Mouse (Mus musculus) lung, postnatal 14 days (tissue): ENCODE measurements around the gene Fut2.

Source experiments
- DNase-seq: peaks from one replicate; pipeline ENCODE4 v3.0.0; 2021

The Fut2 gene

GRCm38 (mm10) chr7:45666161-45666560, at the start of gene Fut2:
Fut2 (minus strand) TSS chr7:45666394.
- DNase-seq = no peak

- DNase-seq = peak; percentile 98
These were observed 49.0 kb upstream of the Fut2 start, which contains the start of gene Rpl18 for GRCm38 (mm10) chr7:45715090-45715708. Rpl18 (plus strand) TSS chr7:45715457.

DNA sequence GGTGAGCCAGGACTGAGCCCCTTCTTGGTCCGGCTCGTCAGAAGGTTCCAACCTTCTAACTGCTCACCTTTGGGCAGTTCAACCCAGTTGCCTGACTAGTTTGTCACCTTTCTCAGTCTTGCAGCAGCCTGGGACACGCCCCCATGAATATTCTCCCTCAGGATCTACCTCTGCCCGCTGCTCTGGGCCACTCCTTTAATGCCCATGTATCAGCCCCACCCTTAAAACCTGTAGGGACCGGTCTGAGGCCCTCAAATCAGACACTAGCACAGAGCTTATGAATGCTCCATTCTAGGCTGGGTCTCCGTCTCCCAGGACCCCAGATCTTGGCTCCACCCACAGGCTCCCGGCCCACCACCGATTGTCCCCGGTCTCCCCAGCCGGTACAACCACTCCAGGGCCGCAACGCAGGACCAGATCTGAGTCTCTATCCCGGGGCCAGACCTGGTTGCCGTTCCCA, 48.5 kb upstream of the Fut2 start:
- DNase-seq = no peak

DNA sequence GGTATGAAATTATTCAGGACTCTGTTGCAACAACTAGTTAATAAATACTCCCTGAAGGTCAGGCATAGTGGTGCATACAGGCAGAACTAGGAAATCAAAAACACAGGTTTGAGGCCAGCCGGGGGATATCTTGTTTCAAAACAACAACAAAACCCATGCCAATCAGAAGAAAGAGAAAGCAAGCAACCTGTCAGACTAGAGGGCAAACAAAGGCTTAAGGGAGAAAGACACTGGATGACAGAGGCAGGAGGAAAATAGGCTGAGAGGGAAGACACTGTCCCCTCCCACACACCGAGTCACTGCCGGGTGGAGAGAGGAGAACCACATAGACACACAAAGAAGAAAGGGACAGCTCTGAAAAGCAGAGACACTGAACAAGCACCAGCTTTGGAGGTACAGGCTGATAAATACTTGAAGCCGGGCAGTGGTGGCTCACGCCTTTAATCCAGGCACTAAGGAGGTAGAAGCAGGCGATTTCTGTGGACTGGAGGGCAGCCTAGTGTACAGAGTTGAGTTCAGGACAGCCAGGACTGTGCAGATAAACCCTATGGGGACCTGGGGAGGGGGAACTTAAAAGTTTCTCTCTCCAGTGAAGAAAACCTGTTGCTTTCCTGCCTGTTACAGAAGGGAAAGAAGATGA, 47.8 kb upstream of the Fut2 start:
- DNase-seq = no peak

- no peak for DNase-seq
These were observed 47.2 kb upstream of the Fut2 start for GRCm38 (mm10) chr7:45713396-45713795.

DNA sequence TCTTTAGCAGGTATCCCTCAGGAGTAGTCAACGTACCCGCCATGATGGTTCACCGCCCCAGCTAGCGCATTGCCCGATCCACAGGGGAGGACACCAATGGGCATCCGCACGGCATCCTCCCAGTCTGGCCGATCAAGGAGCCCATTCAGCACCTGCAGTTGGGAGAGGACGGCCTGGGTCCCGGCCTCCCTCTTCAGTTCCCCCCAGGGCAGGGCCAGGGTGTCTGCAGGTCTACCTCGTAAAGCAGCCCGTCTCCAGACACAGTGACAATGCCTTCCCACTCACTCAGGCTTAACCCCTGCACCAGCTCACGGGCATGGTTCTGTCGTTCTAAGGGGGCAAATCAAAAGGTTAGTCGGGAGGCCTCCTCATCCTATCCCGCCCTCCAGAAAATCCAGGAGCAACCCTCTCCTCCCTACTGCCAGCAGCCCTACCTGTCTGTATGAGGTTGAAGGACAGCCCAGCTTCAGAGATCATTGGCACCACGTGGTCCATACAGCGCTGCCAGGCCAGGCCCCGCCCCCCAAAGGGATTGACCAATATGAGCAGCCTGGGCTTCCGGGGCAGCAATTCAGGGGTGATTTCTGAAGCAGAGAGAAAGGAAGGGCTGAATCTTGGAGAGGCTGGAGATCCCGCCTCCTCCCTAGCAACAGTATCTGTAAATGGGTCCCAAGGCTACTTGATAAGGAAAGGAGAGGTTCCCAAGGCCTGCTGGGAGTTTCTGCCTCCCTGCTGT, 46.0 kb upstream of the Fut2 start:
- DNase-seq = peak; percentile 64

GRCm38 (mm10) chr7:45711316-45712021, 45.3 kb upstream of the Fut2 start:
- no peak for DNase-seq

- DNase-seq = no peak
These were observed 44.4 kb upstream of the Fut2 start for GRCm38 (mm10) chr7:45710477-45711191.

GRCm38 (mm10) chr7:45709677-45710355, 43.6 kb upstream of the Fut2 start:
- no peak for DNase-seq

GRCm38 (mm10) chr7:45709036-45709435, 42.8 kb upstream of the Fut2 start:
- no peak for DNase-seq

DNA sequence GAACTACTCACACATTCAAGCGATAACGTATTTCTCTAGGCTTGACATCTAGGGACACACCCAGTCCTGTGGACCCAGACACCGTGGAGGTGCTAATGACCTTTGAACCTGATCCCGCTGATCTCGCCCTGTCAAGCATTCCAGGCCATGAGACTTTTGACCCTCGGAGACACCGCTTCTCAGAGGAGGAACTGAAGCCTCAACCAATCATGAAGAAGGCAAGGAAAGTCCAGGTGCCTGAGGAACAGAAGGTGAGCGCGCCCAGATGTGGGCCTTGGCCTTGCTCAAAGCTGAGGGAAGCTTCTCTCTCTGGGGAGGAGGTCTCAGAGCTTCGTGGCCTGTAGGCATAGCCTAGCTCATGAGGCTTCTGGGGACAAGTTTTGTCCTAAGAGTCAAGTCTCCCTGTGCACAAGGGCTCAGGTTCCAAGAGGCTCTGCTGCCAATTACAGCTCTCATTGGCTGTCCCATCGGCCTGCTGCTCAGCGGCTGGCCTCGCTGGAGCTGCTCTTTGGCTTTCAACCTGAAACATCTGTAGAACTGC, 42.1 kb upstream of the Fut2 start:
- no peak for DNase-seq

DNA sequence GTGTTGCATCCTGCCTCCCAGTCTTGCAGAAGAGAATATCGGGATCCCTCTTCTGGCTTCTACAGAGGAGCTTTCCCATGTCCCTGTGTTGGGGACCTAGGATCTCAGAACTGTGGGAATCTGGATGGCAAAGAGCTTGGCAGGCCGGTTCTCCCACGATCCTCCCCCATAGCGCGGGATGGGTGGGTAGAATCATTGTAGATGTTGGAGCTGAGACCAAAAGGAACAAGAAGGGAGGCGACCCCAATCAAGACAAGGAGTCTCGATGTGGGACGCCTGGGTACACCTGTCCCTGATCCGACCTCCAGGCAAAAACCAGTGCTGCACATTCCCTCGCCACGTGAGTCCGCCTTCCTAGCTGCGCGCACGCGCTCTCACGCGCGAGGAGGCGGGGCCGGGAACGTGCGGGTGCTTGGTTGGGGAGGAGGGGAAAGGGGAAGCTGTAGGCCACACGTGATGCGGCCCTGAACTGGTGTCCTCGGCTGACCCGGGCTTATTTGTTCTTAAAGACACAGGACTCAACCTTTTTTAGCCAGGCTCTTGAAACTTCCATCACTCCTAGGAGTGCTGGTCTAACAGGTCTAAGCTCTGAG, 41.3 kb upstream of the Fut2 start:
- peak; percentile 96 for DNase-seq

DNA sequence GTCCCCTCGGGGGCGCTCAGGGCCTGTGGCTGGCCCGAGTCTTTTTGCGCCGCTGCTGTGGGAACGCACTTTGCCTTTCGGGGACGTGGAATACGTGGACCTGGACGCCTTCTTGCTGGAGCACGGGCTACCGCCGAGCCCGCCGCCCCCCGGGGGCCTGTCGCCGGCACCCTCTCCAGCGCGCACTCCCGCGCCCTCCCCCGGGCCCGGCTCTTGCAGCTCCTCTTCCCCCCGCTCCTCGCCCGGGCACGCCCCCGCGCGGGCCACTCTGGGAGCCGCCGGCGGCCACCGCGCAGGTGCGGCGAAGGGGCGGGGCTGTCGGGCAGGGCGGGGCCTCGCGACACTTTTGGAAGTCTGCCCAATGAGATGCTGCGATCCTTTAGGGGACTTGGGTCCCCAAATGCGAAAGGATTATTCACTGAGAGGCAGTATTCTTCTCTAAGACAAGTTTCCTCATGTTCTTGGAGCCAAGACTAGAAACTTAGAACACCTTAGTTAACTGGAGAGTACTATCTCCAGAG, 40.6 kb upstream of the Fut2 start:
- peak; percentile 88 for DNase-seq

- DNase-seq = peak; percentile 72
These were observed 39.7 kb upstream of the Fut2 start for GRCm38 (mm10) chr7:45705873-45706281.

DNA sequence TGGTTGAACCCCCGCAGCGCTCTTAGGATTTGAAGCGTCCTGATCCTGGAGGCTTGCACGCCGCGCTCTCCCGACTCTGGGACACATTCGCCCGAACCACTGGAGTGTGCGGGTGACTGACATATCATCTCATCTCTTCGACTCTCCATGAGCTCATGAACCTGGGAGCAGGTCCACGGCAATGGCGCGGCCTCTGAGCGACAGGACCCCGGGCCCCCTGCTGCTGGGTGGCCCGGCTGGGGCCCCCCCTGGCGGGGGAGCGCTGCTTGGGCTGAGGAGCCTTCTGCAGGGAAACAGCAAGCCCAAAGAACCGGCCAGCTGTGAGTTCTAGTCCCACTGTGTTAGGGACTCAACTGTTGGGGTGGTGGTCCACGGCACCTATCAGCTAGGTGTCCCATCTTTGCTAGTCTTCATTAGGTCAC, 39.3 kb upstream of the Fut2 start:
- DNase-seq = no peak

DNA sequence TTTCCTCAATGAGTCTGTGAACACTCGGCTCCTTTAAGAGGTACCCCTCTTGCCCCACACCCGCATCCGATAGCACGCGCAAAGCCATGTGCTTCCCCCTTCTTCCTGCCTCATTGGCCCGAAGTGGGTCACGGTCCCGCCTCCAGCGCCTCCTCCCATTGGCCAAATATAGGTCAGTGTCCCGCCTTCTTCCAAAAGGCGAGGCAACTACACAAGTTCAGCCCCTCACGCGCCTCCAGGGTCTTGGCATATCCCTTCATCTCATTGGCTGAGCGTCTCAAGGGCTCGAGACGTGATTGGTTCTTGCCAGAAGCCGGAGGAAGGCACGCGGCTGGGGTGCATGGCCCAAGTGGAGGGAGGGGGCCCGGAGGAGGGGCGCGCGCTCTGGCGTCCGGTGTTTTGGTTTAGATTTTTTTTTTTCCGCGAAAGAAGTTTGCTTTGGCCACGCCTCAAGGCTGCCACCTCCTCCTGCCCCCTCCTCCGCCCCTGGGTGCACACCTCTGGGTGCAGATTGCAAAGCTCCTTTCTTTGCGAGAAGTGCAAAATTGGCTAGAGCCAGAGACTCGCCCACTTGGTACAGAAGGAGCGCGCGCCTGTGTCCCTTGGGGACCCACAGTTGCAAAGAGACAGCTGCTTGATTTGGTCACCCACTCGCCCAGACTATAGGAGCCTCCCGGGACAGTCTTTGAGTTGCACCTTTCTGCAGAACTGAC, 38.7 kb upstream of the Fut2 start, which contains the start of gene Dbp:
Gene Dbp (plus strand): TSS at position 359 of the 713 bp plus-strand sequence.
- peak; percentile 98 for DNase-seq

DNA sequence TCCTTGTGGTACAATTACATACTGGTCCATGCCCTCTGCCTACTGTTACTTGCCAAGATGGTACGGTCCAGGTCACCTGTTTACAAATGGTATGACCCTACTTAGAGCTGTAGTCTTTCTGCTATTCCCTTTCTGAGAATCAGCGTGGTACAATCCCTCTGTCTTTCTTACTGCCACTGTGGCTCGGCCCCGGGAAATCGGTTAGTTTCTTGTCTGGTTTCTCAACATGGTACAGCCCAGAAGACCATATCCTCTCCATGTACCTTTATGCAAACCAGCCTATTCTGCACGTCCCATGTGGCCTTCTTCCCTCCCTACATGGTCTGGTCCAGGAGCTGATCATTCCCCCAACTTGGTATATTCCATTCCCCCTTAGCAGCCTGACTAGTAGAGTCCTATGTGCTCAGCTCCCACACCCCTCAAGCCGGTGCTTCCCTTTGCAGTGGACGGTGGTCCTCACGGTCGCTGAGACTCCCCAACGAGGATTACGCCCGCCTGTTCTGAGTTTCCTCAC, 37.9 kb upstream of the Fut2 start:
- no peak for DNase-seq

GRCm38 (mm10) chr7:45703521-45704033, 37.4 kb upstream of the Fut2 start:
- no peak for DNase-seq

DNA sequence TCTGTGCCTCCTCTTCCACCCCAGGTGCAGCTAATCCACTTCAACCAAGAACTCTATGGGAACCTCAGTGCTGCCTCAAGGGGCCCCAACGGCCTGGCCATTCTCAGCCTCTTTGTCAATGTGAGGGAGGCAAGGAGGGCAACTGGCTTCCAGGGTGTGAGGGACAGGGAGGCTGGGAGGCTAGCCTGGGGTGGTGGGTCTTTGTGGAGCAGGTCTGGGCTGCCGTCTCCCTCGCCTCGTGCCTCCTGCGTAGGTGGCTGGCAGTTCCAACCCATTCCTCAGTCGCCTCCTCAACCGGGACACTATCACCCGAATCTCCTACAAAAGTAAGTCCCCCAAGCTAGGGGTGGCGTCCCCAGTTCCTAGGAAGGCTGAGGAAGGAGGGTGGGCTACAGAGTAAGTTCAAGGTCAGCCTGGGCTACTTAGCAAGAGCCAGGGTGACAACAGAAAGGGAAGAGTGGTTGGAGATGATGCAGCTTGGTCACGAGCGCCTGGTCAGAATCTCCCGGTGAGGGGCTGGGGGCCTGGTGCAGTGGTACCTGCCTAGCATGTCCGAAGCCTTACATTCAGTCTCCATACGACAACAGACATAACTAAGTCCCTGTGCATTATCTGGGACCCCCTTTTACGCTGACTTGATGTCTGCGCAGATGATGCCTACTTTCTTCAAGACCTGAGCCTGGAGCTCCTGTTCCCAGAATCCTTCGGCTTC, 36.8 kb upstream of the Fut2 start:
- no peak for DNase-seq
